Mouse (Mus musculus): ENCODE measurements at regions not wholly inside any gene's neighbourhood (a gene's known extent, or its start where the extent isn't known, plus 50 kb on each side); places are given as distances from the start of the nearest gene placed in this dataset.

DNA sequence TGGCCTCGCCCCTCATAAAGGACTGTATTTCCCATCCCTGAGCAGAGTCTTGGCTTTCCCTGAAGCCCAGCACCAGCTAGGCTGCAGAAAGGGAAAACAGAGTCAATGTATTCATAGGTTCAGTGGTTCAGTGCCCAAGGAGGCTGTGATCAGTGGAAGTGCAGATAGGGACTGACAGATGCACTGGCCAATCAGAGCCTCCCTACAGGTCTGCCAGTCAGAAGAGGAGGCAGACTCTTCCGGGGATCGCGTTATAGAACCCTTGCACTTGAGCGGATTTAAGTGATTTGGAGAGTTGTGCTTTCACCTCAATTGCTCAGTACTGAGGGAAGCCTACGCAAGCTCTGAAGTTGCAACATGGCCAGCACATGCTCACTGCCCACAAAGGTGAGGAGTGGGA is 153.9 kb downstream of the BC005561 start:
- peak; percentile 1 for DNase-seq (ENCODE audit: low read depth)
